Mouse (Mus musculus) c-Kit-negative CD71-positive TER-119-positive erythroid progenitor cells, embryonic 14.5 days (primary cell): ENCODE data around the gene Uqcrc1.

Experiments
- DNase-seq: peaks from one replicate; pipeline ENCODE4 v3.0.0-alpha.2; 2013; ENCODE audit warnings: low read depth, low spot score

Uqcrc1 gene

GRCm38 (mm10) chr9:108936418-108937364 is at the start of gene Uqcrc1:
TSS of gene Uqcrc1 (plus strand) at chr9:108936633.
- peak; percentile 98 for DNase-seq

GRCm38 (mm10) chr9:108912308-108912707 is 24.1 kb upstream of the Uqcrc1 start:
- no peak for DNase-seq

DNA sequence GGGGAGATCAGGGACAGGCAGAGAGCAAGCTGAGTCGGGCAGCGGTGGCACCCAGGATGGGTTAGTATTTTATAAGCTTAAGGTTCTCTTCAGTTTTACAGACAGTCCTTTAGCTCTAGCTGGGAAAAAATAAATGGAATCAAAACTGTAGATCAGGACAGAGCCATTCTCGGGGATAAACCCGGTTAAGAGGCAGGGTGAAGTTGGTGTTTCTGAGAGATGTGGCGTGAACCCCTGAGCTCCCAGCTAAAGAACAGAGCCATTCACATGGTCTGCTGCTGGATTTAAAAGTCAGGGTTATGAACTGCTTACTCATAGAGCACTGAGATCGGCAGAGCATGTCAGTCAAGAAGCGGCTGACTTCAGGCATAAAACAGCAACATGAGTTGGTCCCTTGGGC is 23.3 kb upstream of the Uqcrc1 start:
- DNase-seq: no peak

GRCm38 (mm10) chr9:108913621-108914020 is 22.8 kb upstream of the Uqcrc1 start:
- no peak for DNase-seq

GRCm38 (mm10) chr9:108914491-108914890 is 21.9 kb upstream of the Uqcrc1 start, which contains the start of gene Tmem89:
TSS of gene Tmem89 (plus strand) at chr9:108914619.
- no peak for DNase-seq

GRCm38 (mm10) chr9:108925897-108926296 is 10.5 kb upstream of the Uqcrc1 start:
- no peak for DNase-seq

DNA sequence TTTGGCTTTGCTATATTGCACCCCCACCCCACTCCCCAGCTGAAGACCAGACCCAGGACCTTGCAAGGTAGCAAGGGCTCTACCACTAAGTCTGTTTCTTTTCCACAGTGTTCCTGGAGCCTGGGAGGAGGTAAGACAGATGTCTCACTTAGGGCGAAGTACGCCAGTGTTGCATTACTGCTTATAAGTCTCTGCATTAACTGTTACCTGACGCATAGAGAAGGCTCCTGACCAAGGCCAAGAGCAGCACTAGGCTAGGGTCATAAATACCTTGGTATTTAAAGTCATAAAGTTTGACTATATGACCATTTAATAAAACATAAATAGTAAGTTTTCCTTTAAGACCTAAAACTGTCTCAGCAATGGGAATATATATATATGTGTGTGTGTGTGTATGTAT is 8.0 kb upstream of the Uqcrc1 start:
- DNase-seq: no peak

DNA sequence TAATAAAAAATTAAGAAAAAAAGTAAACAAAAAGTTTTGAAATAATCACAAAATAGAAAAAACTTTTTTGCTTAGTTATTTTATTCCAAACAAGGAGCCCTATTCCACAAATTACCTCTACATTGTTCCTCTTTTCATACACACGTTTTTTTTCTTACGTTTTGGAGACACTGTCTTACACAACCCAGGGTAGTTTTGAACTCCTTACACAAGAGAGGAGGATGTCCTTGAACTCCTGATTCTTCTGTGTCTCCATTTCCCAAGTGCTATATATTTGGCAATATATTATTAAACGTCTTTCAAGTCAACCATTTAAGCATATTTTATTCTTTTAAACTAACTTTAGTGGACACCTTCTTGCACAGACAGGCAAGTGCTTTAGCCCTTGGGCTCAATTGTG is 442 bp upstream of the Uqcrc1 start:
- DNase-seq: no peak

- no peak for DNase-seq
Measured at GRCm38 (mm10) chr9:108945111-108945510, 8.7 kb downstream of the Uqcrc1 start.

DNA sequence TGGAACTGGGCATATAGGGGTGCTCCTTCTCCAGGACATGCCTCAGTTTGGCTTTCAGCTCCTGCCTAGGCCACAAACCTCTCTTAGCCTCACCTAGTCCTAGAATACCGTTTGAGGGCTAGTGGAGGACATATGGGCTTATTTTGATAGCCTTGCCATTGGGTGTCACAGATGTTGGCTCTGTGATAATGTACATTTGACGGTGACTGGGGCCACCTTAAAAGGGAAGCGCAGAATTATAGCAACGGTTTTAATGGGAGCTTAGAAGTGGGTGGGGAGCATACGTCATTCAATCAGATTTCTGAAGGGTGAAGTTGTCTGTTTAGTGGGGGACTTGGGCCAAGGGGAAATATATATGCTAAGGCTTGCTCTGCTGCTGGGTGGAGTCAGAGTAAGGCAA is 9.2 kb downstream of the Uqcrc1 start:
- no peak for DNase-seq

DNA sequence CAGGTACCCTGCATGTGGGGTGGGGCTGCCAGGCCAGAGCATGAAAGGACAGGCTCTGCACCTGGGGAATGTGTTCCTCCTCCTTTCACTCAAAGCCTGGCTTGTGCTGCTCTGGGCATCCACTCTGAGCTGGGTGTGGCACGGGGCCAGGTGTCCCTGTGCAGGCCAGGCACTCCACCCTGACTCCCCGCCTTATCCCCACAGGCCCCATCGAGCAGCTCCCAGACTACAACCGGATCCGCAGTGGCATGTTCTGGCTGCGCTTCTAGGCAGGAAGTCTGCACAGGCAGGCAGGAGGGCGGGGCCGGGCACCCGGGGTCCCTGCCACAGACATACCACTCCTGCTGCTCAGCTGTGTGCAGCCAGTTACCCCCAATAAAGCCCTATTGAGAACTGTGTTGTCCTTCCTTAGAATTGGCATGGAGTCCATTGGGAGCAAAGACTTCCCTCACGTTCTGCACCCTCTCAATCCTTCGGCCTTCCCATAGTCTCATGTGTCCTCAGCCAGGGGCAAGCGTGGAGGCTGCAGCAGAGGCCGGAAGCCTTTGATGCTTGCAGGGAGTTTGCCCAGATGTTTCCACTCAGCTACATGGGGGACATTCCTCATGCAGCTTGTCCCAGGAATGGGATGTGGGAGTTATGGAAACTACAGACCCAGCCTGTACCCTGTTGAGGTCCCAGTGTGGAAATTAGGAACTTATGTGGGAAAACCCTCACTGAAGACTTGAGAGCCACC is 13.0 kb downstream of the Uqcrc1 start:
- DNase-seq: no peak

DNA sequence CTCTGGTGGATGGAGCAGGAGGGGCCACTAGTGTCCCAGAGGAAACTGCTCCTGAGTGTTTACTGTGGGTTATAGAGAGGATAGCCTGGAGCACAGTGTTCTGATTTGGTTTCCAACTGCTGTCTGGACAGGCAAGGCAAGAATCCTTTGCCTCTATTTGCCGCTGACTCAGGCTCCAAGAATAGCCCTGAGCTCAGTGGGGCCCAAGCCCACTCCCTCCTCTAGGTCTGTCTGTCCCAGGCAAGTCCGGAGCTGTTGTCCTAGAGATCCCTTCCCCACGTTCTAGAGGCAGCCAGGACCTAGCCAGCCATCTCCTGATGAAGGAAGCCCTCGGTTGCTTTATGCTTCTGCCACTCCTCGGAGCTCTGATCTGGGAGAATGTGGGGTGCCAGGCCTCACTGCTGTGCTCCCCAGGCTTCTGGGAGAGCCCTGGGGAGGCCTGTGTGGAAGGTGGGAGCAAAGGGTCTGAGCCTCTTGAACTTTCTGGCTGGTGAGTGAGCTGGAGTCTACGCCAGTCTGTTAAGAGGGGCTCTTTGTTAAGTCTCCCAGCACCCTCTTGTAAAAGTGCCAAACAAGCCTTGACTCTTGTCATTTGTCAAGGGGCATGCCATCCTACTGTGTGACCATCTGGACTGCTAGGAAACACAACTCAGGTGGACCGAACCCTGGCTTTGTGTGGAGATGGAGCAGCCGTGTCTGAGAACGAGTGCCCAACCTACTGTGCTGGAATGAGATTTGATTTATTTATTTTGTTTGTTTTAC is 13.7 kb downstream of the Uqcrc1 start:
- DNase-seq: no peak

DNA sequence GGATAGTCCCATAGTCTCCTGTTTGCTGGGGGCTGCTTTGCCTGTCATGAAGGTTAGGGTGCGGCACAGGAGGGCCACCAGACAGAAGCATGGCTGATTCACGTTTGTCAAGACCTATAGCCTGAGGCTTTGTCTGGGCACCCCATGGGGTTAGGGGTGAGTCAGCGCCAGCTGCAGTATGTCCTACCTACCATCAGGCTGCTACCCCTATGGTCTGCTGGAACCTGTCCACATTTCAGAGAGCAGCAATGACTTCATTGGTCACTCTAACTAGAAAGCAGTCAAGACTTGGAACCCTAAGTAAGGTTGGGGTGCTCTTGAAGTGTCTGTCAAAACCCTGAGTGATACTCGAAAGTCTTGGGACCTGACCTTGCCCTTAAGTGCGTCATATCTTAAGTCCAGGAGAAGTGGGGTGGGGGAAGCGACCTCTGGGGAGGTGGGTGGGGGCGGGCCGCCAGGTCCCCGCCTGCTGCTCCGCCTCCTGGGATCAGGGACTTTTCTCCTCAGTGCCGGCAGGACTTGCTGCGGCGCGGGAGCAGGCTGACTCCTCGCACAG is 16.7 kb downstream of the Uqcrc1 start, which contains the start of gene Col7a1:
TSS of gene Col7a1 (plus strand) at position 506 of the 556 bp plus-strand sequence.
- no peak for DNase-seq

DNA sequence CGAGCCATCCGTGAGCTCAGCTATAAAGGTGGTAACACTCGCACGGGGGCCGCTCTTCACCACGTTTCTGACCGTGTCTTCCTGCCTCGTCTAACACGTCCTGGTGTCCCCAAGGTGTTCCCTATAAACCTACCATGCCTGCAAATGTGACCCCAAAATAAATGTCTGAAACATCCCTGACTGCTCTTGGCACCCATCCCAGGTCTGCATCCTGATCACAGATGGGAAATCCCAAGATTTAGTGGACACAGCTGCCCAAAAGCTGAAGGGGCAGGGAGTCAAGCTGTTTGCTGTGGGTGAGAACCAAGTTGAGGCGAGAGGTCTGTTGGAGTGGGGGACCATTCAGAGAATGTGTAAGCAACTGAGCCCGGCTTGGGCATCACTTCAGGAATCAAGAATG is 18.8 kb downstream of the Uqcrc1 start:
- DNase-seq: no peak

DNA sequence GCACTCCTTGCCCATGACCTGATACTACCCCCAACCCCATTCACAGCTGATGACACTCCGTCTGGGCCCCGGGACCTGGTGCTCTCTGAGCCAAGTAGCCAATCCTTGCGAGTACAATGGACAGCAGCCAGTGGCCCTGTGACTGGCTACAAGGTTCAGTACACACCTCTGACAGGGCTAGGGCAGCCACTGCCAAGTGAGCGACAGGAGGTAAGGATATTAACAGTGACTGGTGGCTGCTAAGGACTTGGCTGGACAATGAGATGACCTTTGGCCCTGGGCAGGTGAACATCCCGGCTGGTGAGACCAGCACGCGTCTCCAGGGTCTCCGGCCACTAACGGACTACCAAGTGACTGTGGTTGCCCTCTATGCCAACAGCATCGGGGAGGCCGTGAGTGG is 19.4 kb downstream of the Uqcrc1 start:
- DNase-seq: no peak

DNA sequence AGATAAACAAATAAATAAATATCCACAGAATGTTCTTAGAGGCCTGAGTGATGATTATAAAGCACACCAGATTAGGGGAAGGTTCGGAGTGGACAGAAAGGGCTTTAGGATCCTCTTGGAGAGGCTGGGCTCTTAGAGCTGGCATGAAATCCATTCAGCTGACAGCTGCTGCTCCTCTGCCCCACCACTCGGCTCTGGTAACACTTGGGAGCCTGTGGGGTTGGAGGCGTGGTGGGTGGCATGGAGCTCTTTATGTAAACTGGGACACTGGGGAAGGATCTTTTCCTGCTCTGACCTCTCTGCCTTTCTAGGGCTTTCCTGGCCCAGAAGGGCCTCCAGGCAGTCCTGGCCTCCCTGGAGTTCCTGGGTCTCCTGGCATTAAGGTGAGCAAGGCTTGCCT is 27.1 kb downstream of the Uqcrc1 start:
- no peak for DNase-seq

- DNase-seq: no peak
Measured at GRCm38 (mm10) chr9:108964338-108964737, 27.9 kb downstream of the Uqcrc1 start.

- DNase-seq: no peak
Measured at GRCm38 (mm10) chr9:108970623-108971022, 34.2 kb downstream of the Uqcrc1 start.

- DNase-seq: no peak
Measured at GRCm38 (mm10) chr9:108976483-108976882, 40.0 kb downstream of the Uqcrc1 start.

DNA sequence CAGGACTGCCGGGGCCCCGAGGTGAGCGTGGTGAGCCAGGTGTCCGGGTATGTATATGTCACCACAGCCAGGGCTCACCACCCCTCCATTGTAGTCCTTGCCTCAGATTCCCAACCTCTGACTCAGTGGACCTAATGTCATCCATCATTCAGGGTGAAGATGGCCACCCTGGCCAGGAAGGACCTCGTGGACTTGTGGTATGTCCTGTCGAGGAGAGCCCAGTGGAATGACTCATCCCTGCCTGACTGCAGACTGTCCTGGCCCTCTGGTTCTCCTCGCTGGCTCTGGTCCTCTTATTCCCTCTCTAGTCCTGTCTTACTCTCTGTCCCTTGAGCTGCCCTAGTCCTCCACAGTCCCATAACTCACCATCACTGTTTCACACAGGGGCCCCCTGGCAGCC is 41.5 kb downstream of the Uqcrc1 start:
- no peak for DNase-seq

GRCm38 (mm10) chr9:108982498-108982897 is 46.1 kb downstream of the Uqcrc1 start:
- DNase-seq: no peak

- DNase-seq: no peak
Measured at GRCm38 (mm10) chr9:108983209-108983608, 46.8 kb downstream of the Uqcrc1 start.
